Mouse (Mus musculus): ENCODE results near the gene Adgrf5. TPM values are rescaled to one million over a fixed set of nuclear protein-coding genes. Genes with fewer than 3 reads are reported as not detected.

Gene Adgrf5
- polyA plus RNA-seq, 1 experiment: 1.1 TPM

GRCm38 (mm10) chr17:43398612-43399011, 38.4 kb downstream of the Adgrf5 start:
- TF ChIP-seq EP300 (IDR thresholded peaks at IDR 0.05; ENCODE audit: insufficient read depth, low read depth, low read length) (no peak), POLR2A (IDR thresholded peaks at IDR 0.05; ENCODE audit: insufficient read depth, low read length) (no peak), CTCF (IDR thresholded peaks at IDR 0.05; ENCODE audit: low read depth, low read length) (no peak)
- H3K4me3 ChIP-seq (ENCODE audit: low read depth, low read length): no peak overlapping the region
- no peaks in the 10 kb centered on the region for H3K4me1 ChIP-seq (ENCODE audit: control insufficient read depth, insufficient read depth, low read length)
- H3K36me3 ChIP-seq (ENCODE audit: control insufficient read depth, insufficient read depth, low read length, poor library complexity, severe bottlenecking): no peaks in the 10 kb centered on the region
- no peaks in the 10 kb centered on the region for H3K9me3 ChIP-seq (replicated peaks; ENCODE audit: control insufficient read depth, insufficient read depth, low read length, poor library complexity, severe bottlenecking)
- no peaks in the 10 kb centered on the region for H3K27me3 ChIP-seq (ENCODE audit: control insufficient read depth, insufficient read depth, low read length, poor library complexity, severe bottlenecking)
- no peak overlapping the region for H3K27ac ChIP-seq (ENCODE audit: insufficient read depth, low read length)
- H3K9ac ChIP-seq (ENCODE audit: low read depth, poor library complexity, severe bottlenecking): no peak overlapping the region

GRCm38 (mm10) chr17:43399151-43399550, 38.9 kb downstream of the Adgrf5 start:
- no peaks in the 10 kb centered on the region for H3K9me3 ChIP-seq (replicated peaks; ENCODE audit: control insufficient read depth, insufficient read depth, low read length, poor library complexity, severe bottlenecking)
- H3K27me3 ChIP-seq (ENCODE audit: control insufficient read depth, insufficient read depth, low read length, poor library complexity, severe bottlenecking): no peaks in the 10 kb centered on the region
- H3K4me1 ChIP-seq (ENCODE audit: control insufficient read depth, insufficient read depth, low read length): no peaks in the 10 kb centered on the region
- H3K27ac ChIP-seq (ENCODE audit: insufficient read depth, low read length): no peak overlapping the region
- H3K4me3 ChIP-seq (ENCODE audit: low read depth, low read length): no peak overlapping the region
- H3K36me3 ChIP-seq (ENCODE audit: control insufficient read depth, insufficient read depth, low read length, poor library complexity, severe bottlenecking): no peaks in the 10 kb centered on the region
- TF ChIP-seq POLR2A (IDR thresholded peaks at IDR 0.05; ENCODE audit: insufficient read depth, low read length): no peak
- no peak for TF ChIP-seq CTCF (IDR thresholded peaks at IDR 0.05; ENCODE audit: low read depth, low read length)
- no peak for TF ChIP-seq EP300 (IDR thresholded peaks at IDR 0.05; ENCODE audit: insufficient read depth, low read depth, low read length)
- no peak overlapping the region for H3K9ac ChIP-seq (ENCODE audit: low read depth, poor library complexity, severe bottlenecking)

GRCm38 (mm10) chr17:43400483-43400882, 40.2 kb downstream of the Adgrf5 start:
- TF ChIP-seq POLR2A (IDR thresholded peaks at IDR 0.05; ENCODE audit: insufficient read depth, low read length): no peak
- Histone ChIP-seq H3K4me3 (ENCODE audit: low read depth, low read length) (no peak overlapping the region), H3K27ac (ENCODE audit: insufficient read depth, low read length) (no peak overlapping the region), H3K9me3 (replicated peaks; ENCODE audit: control insufficient read depth, insufficient read depth, low read length, poor library complexity, severe bottlenecking) (no peaks in the 10 kb centered on the region), H3K9ac (ENCODE audit: low read depth, poor library complexity, severe bottlenecking) (no peak overlapping the region), H3K27me3 (ENCODE audit: control insufficient read depth, insufficient read depth, low read length, poor library complexity, severe bottlenecking) (no peaks in the 10 kb centered on the region), H3K36me3 (ENCODE audit: control insufficient read depth, insufficient read depth, low read length, poor library complexity, severe bottlenecking) (no peaks in the 10 kb centered on the region), H3K4me1 (ENCODE audit: control insufficient read depth, insufficient read depth, low read length) (no peaks in the 10 kb centered on the region)

- Histone ChIP-seq H3K27ac (ENCODE audit: insufficient read depth, low read length) (no peak overlapping the region), H3K36me3 (ENCODE audit: control insufficient read depth, insufficient read depth, low read length, poor library complexity, severe bottlenecking) (no peaks in the 10 kb centered on the region), H3K27me3 (ENCODE audit: control insufficient read depth, insufficient read depth, low read length, poor library complexity, severe bottlenecking) (no peaks in the 10 kb centered on the region), H3K9ac (ENCODE audit: low read depth, poor library complexity, severe bottlenecking) (no peak overlapping the region), H3K4me3 (ENCODE audit: low read depth, low read length) (no peak overlapping the region), H3K9me3 (replicated peaks; ENCODE audit: control insufficient read depth, insufficient read depth, low read length, poor library complexity, severe bottlenecking) (no peaks in the 10 kb centered on the region), H3K4me1 (ENCODE audit: control insufficient read depth, insufficient read depth, low read length) (no peaks in the 10 kb centered on the region)
- TF ChIP-seq EP300 (IDR thresholded peaks at IDR 0.05; ENCODE audit: insufficient read depth, low read depth, low read length) (no peak), POLR2A (IDR thresholded peaks at IDR 0.05; ENCODE audit: insufficient read depth, low read length) (no peak), CTCF (IDR thresholded peaks at IDR 0.05; ENCODE audit: low read depth, low read length) (no peak)
Measured at GRCm38 (mm10) chr17:43403851-43404250, 43.6 kb downstream of the Adgrf5 start.

GRCm38 (mm10) chr17:43404408-43404807, 44.2 kb downstream of the Adgrf5 start:
- Histone ChIP-seq H3K4me3 (ENCODE audit: low read depth, low read length) (no peak overlapping the region), H3K9ac (ENCODE audit: low read depth, poor library complexity, severe bottlenecking) (no peak overlapping the region), H3K4me1 (ENCODE audit: control insufficient read depth, insufficient read depth, low read length) (no peaks in the 10 kb centered on the region), H3K9me3 (replicated peaks; ENCODE audit: control insufficient read depth, insufficient read depth, low read length, poor library complexity, severe bottlenecking) (no peaks in the 10 kb centered on the region), H3K36me3 (ENCODE audit: control insufficient read depth, insufficient read depth, low read length, poor library complexity, severe bottlenecking) (no peaks in the 10 kb centered on the region), H3K27ac (ENCODE audit: insufficient read depth, low read length) (no peak overlapping the region), H3K27me3 (ENCODE audit: control insufficient read depth, insufficient read depth, low read length, poor library complexity, severe bottlenecking) (no peaks in the 10 kb centered on the region)
- TF ChIP-seq EP300 (IDR thresholded peaks at IDR 0.05; ENCODE audit: insufficient read depth, low read depth, low read length) (no peak), CTCF (IDR thresholded peaks at IDR 0.05; ENCODE audit: low read depth, low read length) (no peak), POLR2A (IDR thresholded peaks at IDR 0.05; ENCODE audit: insufficient read depth, low read length) (no peak)

- Histone ChIP-seq H3K9ac (ENCODE audit: low read depth, poor library complexity, severe bottlenecking) (no peak overlapping the region), H3K4me3 (ENCODE audit: low read depth, low read length) (no peak overlapping the region)
- TF ChIP-seq POLR2A (IDR thresholded peaks at IDR 0.05; ENCODE audit: insufficient read depth, low read length) (no peak), EP300 (IDR thresholded peaks at IDR 0.05; ENCODE audit: insufficient read depth, low read depth, low read length) (no peak)
Measured at GRCm38 (mm10) chr17:43406321-43406720, 46.1 kb downstream of the Adgrf5 start.

More at GRCm38 (mm10) chr17:43406321-43406720, 46.1 kb downstream of the Adgrf5 start:
- Histone ChIP-seq H3K9me3 (replicated peaks; ENCODE audit: control insufficient read depth, insufficient read depth, low read length, poor library complexity, severe bottlenecking) (no peaks in the 10 kb centered on the region), H3K27ac (ENCODE audit: insufficient read depth, low read length) (no peak overlapping the region), H3K27me3 (ENCODE audit: control insufficient read depth, insufficient read depth, low read length, poor library complexity, severe bottlenecking) (peaks cover 1% of the 10 kb centered on the region; the same call in 1 of the 2 replicates), H3K36me3 (ENCODE audit: control insufficient read depth, insufficient read depth, low read length, poor library complexity, severe bottlenecking) (no peaks in the 10 kb centered on the region), H3K4me1 (ENCODE audit: control insufficient read depth, insufficient read depth, low read length) (no peaks in the 10 kb centered on the region)

All from ES-Bruce4 (cell line).